Mouse (Mus musculus) forelimb bud, embryonic 11.5 days (tissue): ENCODE measurements around the gene Btbd35f22.
"Not testable (repeated sequence)": the region's sequence is repeated elsewhere in the genome, so short reads cannot be mapped to it uniquely, and the experiment has no call there.

ENCODE experiments used
- DNase-seq: peaks from one replicate; pipeline ENCODE4 v3.0.0-alpha.2; 2012; ENCODE audit warnings: low read depth, low spot score

The Btbd35f22 gene

GRCm38 (mm10) chrX:32047529-32047928, at the start of gene Btbd35f22:
Gene Btbd35f22 (plus strand): TSS chrX:32047829.
- not testable (repeated sequence) for DNase-seq
